Mouse (Mus musculus) embryo, embryonic 10 days (tissue): Measurements from ENCODE around the gene Rnd2.
A peak's percentile ranks its signal among the peaks of the same experiment; 100 is the strongest.
"Not testable (repeated sequence)": the region's sequence is repeated elsewhere in the genome, so short reads cannot be mapped to it uniquely, and the experiment has no call there.

Experiments
- DNase-seq: peaks from one replicate; pipeline ENCODE4 v3.0.0-alpha.2; 2015; ENCODE audit warnings: low spot score

Gene Rnd2

GRCm38 (mm10) chr11:101468731-101469130 is 3.9 kb downstream of the Rnd2 start:
- no peak for DNase-seq

- no peak for DNase-seq
Measured at GRCm38 (mm10) chr11:101469155-101469554, 4.4 kb downstream of the Rnd2 start.

GRCm38 (mm10) chr11:101470206-101470605 is 5.4 kb downstream of the Rnd2 start:
- DNase-seq = no peak

DNA sequence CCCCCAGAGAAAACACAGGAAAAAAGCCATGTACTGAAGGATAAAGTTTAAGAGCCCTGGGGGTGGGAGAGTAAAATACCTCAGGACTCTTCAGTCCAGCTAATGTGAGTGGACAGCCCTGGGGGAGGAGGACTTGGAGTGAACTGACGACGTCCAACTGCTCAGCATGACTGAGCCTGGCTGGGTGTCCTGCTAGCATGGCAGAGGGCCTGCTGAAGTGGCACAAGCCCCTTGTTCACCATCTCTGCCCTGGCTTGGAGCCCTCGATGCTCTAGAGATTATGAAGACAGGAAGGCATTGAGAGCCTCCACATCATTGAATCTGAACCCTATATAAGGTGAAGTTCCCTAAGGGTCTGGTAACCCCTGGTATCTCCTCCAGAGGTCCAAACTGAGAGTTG is 7.1 kb downstream of the Rnd2 start:
- no peak for DNase-seq

DNA sequence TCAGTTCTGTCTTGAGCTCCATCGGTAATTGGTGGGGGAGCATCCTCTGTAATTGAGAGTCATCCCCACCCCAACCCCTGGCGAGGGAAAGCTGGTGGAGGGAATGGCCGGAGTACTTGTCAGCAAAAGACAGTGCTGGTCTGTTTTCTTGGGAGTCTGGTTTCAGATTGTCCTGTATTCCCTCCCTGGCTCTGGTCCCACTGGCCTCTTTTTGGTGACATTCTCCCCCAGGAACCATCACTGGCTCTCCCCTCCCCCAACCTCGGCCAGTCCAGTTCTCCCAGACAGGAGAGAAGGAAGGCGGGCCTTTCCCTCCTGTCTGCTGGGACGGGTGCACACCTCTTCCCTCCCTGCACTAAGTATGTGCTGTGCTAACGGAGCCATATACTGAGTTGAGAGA is 7.5 kb downstream of the Rnd2 start:
- no peak for DNase-seq

DNA sequence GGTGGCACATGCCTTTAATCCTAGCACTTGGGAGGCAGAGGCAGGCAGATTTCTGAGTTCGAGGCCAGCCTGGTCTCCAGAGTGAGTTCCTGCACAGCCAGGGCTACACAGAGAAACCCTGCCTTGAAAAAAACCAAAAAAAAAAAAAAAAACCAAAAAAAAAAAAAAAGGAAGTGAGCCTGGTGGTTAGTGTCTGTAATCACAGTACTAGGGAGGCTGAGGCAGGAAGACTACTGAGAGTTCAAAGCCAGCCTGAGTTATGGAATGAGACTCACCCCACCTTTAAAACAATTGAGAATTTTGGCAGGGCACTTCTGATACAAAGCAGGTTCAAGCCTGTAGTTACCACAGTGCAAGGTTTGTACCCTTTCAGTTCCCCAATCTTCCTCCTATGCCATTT is 8.9 kb downstream of the Rnd2 start:
- DNase-seq = not testable (repeated sequence)

GRCm38 (mm10) chr11:101474298-101474697 is 9.5 kb downstream of the Rnd2 start:
- DNase-seq = no peak

DNA sequence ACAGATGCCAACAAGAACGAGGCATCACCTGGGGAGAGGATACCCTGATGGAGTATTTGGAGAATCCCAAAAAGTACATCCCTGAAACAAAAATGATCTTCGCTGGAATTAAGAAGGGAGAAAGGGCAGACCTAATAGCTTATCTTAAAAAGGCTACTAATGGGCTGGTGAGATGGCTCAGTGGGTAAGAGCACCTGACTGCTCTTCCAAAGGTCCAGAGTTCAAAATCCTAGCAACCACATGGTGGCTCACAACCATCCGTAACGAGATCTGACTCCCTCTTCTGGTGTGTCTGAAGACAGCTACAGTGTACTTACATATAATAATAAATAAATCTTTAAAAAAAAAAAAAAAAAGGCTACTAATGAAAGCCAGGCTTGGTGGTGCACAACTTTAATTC is 11.6 kb downstream of the Rnd2 start:
- not testable (repeated sequence) for DNase-seq

DNA sequence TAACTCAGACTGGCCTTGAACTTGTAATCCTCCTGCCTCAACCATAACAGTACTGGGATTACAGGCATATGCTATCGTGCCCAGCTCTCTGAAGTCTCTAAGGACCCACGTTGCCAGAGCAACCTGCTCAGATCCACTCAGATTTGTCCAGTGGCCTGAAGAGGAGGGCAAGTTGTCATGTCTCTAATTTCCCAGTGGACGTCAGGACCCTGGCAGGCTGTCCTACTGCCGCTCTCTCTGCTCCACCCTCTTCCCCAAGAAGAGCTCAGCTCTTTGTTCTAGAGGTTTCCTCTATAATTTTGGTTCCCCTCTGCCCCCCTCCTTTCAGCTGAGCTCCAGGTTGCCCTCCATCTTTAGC is 12.4 kb downstream of the Rnd2 start:
- peak; percentile 44 for DNase-seq

- no peak for DNase-seq
Measured at GRCm38 (mm10) chr11:101477552-101478211, 12.9 kb downstream of the Rnd2 start.

- DNase-seq = peak; percentile 81
Measured at GRCm38 (mm10) chr11:101479171-101479635, 14.4 kb downstream of the Rnd2 start.

DNA sequence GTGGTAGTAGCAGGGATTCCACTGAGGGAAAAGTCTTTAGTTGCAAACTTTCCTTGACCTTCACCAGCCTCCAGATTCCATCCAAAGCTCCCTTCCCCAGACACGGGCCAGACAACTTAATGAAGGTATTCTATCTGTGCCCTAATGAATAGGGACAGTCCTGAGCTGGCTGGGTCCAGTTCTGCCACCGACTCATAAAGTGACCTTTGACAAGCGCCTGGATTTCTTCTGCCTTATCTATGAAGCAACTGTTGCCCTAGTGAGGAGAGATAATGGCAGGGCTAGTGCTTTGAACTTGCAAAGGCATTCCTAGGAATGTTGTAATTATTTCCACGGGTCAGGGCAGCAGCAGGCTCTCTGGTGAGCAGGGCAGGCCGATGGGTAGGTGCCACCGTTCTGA is 16.1 kb downstream of the Rnd2 start:
- DNase-seq = no peak

DNA sequence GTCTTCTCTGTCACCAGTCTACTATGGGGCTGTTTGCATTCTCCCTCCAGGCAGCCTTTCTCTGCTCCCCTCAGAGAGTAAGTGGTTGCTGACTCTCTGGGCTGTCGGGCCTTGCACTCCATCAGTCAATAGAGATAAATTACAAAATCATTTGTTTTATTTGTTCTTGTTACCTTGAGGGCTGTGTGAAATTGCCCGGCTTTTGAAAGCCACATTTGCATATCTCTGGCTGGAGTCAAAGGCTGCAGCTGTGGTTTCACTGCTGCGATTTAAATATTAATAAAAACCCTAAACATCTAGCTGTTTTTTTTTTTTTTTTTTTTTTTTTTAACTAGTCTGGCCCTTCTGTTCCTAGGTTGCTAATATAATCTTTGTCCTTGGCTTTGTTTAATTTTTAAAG is 19.0 kb downstream of the Rnd2 start:
- DNase-seq = no peak

DNA sequence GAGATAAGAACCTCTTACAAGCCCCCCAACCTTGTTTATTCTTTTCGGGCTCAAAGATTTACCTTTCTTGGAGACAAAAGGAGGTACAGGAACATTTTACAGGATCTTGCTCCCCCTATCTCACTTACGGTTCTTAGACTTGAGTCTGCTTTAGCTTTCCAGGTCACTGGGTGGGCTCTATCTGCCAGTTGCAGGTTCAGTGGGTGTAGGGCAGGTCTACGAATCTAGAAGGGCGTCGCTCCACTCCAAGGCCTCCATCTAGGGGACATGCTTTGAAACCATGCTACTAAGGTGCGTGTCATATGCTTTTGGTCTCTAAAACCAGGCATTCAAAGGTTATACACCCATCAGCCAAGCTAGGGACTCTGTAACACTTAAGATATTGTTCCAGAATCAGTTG is 19.4 kb downstream of the Rnd2 start:
- DNase-seq = no peak

- no peak for DNase-seq
Measured at GRCm38 (mm10) chr11:101484814-101485213, 20.0 kb downstream of the Rnd2 start.

DNA sequence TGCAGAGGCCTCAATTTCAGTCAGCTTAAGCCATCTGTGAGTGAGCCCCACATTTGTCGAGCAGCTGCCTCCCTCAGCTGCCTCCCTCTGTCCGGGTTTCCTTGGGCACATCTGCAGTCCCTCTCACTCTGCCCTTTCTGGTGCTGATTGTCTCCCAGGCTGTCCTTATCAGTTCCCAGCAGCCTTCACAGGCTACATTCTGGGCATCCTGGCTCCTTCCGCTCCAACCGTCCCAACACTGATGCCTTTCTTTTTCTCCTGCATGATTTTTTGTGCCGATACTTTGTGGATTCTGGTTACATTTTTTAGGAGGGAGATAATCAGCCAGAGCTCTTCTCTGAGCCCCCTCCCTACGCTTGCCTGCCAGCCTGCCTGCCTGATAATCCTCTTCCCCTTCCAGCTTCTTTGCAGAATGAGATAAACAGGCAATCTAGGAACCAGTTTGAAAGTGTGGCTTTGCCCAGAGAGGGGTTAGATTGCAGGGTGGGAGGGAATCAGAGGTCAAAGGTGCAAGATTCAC is 20.8 kb downstream of the Rnd2 start:
- DNase-seq = no peak

- no peak for DNase-seq
Measured at GRCm38 (mm10) chr11:101486126-101486525, 21.3 kb downstream of the Rnd2 start.

DNA sequence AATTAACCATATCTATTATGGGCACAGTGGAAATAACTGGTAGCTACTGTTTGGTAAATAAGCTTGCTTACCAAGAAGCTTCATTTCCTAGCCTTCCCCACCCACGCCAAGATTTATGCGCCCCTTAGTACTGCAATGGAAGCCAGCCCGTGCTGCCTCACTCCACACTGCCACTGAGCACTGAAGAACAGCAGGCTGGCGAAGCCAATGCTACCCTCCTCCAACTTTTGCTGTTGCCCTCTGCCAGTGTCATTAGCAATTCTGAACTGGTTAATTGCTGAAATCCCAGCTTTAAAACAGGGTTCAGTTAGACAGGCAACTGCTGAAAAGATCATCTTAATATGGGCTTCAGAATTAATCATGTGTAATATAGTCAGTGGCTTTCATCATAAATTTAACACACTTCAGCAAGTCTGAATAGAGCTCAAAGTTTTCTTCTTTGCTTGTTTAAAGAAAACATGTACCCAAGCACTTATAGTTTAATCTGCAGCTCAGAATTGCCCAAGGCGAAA is 41.5 kb downstream of the Rnd2 start:
- no peak for DNase-seq

GRCm38 (mm10) chr11:101507090-101507489 is 42.3 kb downstream of the Rnd2 start:
- DNase-seq = no peak

DNA sequence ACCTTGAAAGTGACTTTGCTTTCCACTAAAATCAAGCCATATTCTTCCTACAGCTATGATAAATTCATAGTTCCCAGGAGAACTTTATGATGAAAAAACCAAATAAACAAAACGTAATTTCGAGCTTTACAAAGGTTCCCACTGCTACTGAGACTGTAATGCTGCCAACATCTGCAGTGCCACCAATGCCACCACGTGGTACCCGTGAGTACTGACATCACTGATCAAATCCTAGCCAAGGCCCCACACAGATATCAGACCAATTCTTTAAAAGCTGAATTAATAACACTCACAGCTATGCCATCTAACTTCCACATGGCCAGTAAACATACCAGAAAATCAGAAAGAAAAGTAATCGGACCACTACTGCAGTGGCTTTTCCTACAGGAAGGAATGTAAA is 54.1 kb downstream of the Rnd2 start:
- DNase-seq = no peak

DNA sequence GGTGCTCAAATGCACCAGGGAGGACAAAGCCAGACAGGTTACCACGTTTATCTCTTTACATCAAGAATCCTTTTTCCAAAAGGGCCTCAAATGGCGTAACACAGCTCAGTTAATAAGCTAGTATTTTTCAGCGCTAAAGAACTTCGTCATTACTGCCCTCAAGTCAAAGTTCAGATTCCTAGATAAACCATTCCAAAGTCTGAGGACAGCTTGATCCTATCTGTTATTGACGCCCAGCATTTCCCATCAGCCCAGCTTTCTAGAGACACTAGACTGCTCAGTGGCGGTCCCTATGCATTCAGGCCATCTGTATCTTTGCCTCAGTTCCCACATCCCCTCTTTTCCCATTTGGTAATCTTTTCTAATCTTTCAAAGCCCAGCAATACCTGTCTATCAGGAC is 54.6 kb downstream of the Rnd2 start:
- no peak for DNase-seq
